Comparison of ENCODE assay signal across 8 mouse cellular contexts in genomic region chr10:18743286-18744142, GRCm38 (mm10). TPM values are rescaled to one million over a fixed set of nuclear protein-coding genes. Genes with fewer than 3 reads are reported as not detected.
A peak's percentile ranks its signal among the peaks of the same experiment; 100 is the strongest.
DNase-seq lines count a peak whose midpoint lies in the region; ATAC-seq and TF ChIP-seq lines count a peak whose summit lies in the region.

Arfgef3 (minus strand) TSS chr10:18743949.

- H3K9ac ChIP-seq in hindbrain, postnatal 0 days (replicated peaks; ENCODE audit: low read length), result peak within 1 kb of the TSS; percentile 86
- H3K9ac ChIP-seq in lung, postnatal 0 days (replicated peaks; ENCODE audit: low read depth), result 0 out of 2 replicates have a peak within 1 kb of the TSS, but pooled peaks have one; percentile 26

- H3K27me3 ChIP-seq in hindbrain, postnatal 0 days (ENCODE audit: insufficient read depth, low read length), result no peaks in the 10 kb centered on the region
- H3K27me3 ChIP-seq in lung, postnatal 0 days (replicated peaks; ENCODE audit: insufficient read depth, low read length), result no peaks in the 10 kb centered on the region

- TF ChIP-seq EP300 in lung, postnatal 0 days (IDR thresholded peaks at IDR 0.05), result no peak

- peak; percentile 62 for DNase-seq in gastrocnemius, postnatal 14 days
- DNase-seq in hindbrain, postnatal 0 days (ENCODE audit: low spot score), result peak; percentile 72
- DNase-seq in layer of hippocampus, postnatal 36 days, result peak; percentile 84 to 85
- DNase-seq in lung, postnatal 0 days (ENCODE audit: low spot score), result peak; percentile 79
- peak; percentile 32 for DNase-seq in retina, adult 2 months (ENCODE audit: low read depth, low spot score)
- peak; percentile 72 for DNase-seq in urinary bladder, postnatal 14 days (ENCODE audit: low spot score)

- peak within 1 kb of the TSS; percentile 97 for H3K27ac ChIP-seq in hindbrain, postnatal 0 days
- peak within 1 kb of the TSS; percentile 32; the same call in 1 of the 2 replicates for H3K27ac ChIP-seq in lung, postnatal 0 days (ENCODE audit: low read length)

- no peaks in the 10 kb centered on the region for H3K4me1 ChIP-seq in hindbrain, postnatal 0 days (ENCODE audit: insufficient read depth, low read length)
- H3K4me1 ChIP-seq in lung, postnatal 0 days (ENCODE audit: insufficient read depth, low read depth, low read length), result no peaks in the 10 kb centered on the region

- peak within 1 kb of the TSS; percentile 67 for H3K4me3 ChIP-seq in hindbrain, postnatal 0 days (ENCODE audit: low read length)
- peak within 1 kb of the TSS; percentile 43 for H3K4me3 ChIP-seq in lung, postnatal 0 days (ENCODE audit: low read depth, low read length)

- under 1% methylated on average over 50 of the region's 50 CpGs for WGBS in hindbrain, postnatal 0 days
- 4% methylated on average over 48 of the region's 50 CpGs for WGBS in lung, postnatal 0 days

- peak within 1 kb of the TSS; percentile 82 for H3K4me2 ChIP-seq in hindbrain, postnatal 0 days (ENCODE audit: low read depth, low read length)
- H3K4me2 ChIP-seq in lung, postnatal 0 days (replicated peaks; ENCODE audit: low read depth, low read length), result peak within 1 kb of the TSS; percentile 67

- peak; percentile 52 for ATAC-seq in activated CD4-positive, CD25-positive, alpha-beta regulatory T cell, adult 4 months
- peak; percentile 79; the same call in 1 of the 2 replicates for ATAC-seq in common myeloid progenitor, adult 5-6 weeks (replicated peaks; ENCODE audit: low read depth, poor library complexity, severe bottlenecking)
- peak; percentile 86 for ATAC-seq in hindbrain, postnatal 0 days
- ATAC-seq in lung, postnatal 0 days, result peak; percentile 88

- no peak for TF ChIP-seq CTCF in hindbrain, postnatal 0 days (IDR thresholded peaks at IDR 0.05; ENCODE audit: low read depth)
- TF ChIP-seq CTCF in lung, postnatal 0 days (IDR thresholded peaks at IDR 0.05), result no peak

- H3K36me3 ChIP-seq in hindbrain, postnatal 0 days (ENCODE audit: insufficient read depth, low read length), result no peaks in the 10 kb centered on the region
- H3K36me3 ChIP-seq in lung, postnatal 0 days (ENCODE audit: insufficient read depth, low read length), result no peaks in the 10 kb centered on the region

- H3K9me3 ChIP-seq in hindbrain, postnatal 0 days (ENCODE audit: low read length), result no peaks in the 10 kb centered on the region
- H3K9me3 ChIP-seq in lung, postnatal 0 days (ENCODE audit: low read length), result no peaks in the 10 kb centered on the region

- intact Hi-C loops in gastrocnemius, postnatal 14 days (cut with DNase I; ENCODE audit: low total_unique reads), result no loop called here

RNA-seq across cellular contexts. Expression of gene Arfgef3, which starts in this region (rescaled TPM):
- under 1 TPM; 0.25 to 0.30 TPM for polyA plus RNA-seq in activated CD4-positive, CD25-positive, alpha-beta regulatory T cell, adult 4 months (2017; shearing (Covaris generic))
- total RNA-seq in common myeloid progenitor, adult 5-6 weeks (2017), result 0.44 and 0.50 TPM in 2 replicates
- total RNA-seq in gastrocnemius, postnatal 14 days (2021), result 1 to 10 TPM in 1 of 2 experiments, under 1 TPM in 1; 0.84 to 1.3 TPM
- 34.5 and 39.0 TPM in 2 replicates for total RNA-seq in hindbrain, postnatal 0 days (2014; rRNA removed)
- 5.3 and 5.6 TPM in 2 replicates for polyA plus RNA-seq in hindbrain, postnatal 0 days (2015; fragmentation: Nextera tagmentation; extraction: Ambion mirVana)
- 10 to 100 TPM; 82.8 to 83.0 TPM for total RNA-seq in layer of hippocampus, postnatal 36 days (2021)
- polyA plus RNA-seq in lung, postnatal 0 days (2015; fragmentation: Nextera tagmentation; extraction: Ambion mirVana), result 3.5 and 3.6 TPM in 2 replicates

Comparison
In these comparisons a context has a peak if more than half of its experiments do, and no peak if none do; other contexts are left out.
1. Peak in every context shown above with its lines: DNase-seq, ATAC-seq, H3K4me3 ChIP-seq and H3K27ac ChIP-seq.
2. RNA of gene Arfgef3 (total RNA-seq): 82.8 to 83.0 TPM in layer of hippocampus, postnatal 36 days and 34.5 to 39.0 TPM in hindbrain, postnatal 0 days; 0.84 to 1.3 TPM in gastrocnemius, postnatal 14 days and 0.44 to 0.50 TPM in common myeloid progenitor, adult 5-6 weeks; every median in the first group is over 10 times any median in the second.
3. Peak in ATAC-seq in activated CD4-positive, CD25-positive, alpha-beta regulatory T cell, adult 4 months; RNA of the gene not detected or under 1 TPM.
4. Peak in ATAC-seq in common myeloid progenitor, adult 5-6 weeks; RNA of the gene not detected or under 1 TPM.
5. DNase-seq: peak in every context shown above with its lines; median percentile 84 in layer of hippocampus, postnatal 36 days; 79 in lung, postnatal 0 days; 72 in hindbrain, postnatal 0 days; 72 in urinary bladder, postnatal 14 days; 62 in gastrocnemius, postnatal 14 days; 32 in retina, adult 2 months.